Mouse (Mus musculus) small intestine, adult 2 months (tissue): Measurements from ENCODE around the gene Cd79b. TPM values are rescaled to one million over a fixed set of nuclear protein-coding genes. Genes with fewer than 3 reads are reported as not detected.

Source experiments
- H3K27ac ChIP-seq: fragments of 200-500 bp; 2 replicates; pipeline ENCODE4 v1.5.1; 2012; ENCODE audit warnings: low read depth, low read length, control low read depth, inconsistent platforms; ENCODE audit not compliant: insufficient read depth
- H3K27me3 ChIP-seq: fragments of 200-500 bp; 2 replicates; pipeline ENCODE4 v1.6.1; 2012; ENCODE audit warnings: mild to moderate bottlenecking, moderate library complexity, low read length, inconsistent platforms; ENCODE audit not compliant: control insufficient read depth, insufficient read depth
- H3K36me3 ChIP-seq: fragments of 200-500 bp; 2 replicates; pipeline ENCODE4 v1.6.1; 2012; ENCODE audit warnings: mild to moderate bottlenecking, low read length, control low read depth, inconsistent platforms; ENCODE audit not compliant: control insufficient read depth, insufficient read depth
- H3K4me1 ChIP-seq: fragments of 200-500 bp; 2 replicates; pipeline ENCODE4 v1.6.1; 2012; ENCODE audit warnings: low read length, inconsistent platforms, mixed read lengths; ENCODE audit not compliant: control insufficient read depth, insufficient read depth, insufficient read length
- H3K4me3 ChIP-seq: fragments of 200-500 bp; 2 replicates; pipeline ENCODE4 v1.5.1; 2012; ENCODE audit warnings: low read depth, mild to moderate bottlenecking, control low read depth, inconsistent platforms, low read length, moderate library complexity
- CTCF ChIP-seq: fragments of 200-500 bp; IDR thresholded peaks from 2 replicates; pipeline ENCODE4 v1.5.1; 2012; ENCODE audit warnings: low read depth, mild to moderate bottlenecking, control low read depth, inconsistent platforms, low read length, moderate library complexity, mixed read lengths; ENCODE audit not compliant: insufficient replicate concordance, insufficient read length; ENCODE audit errors: extremely low read depth
- POLR2A ChIP-seq: fragments of 200-500 bp; IDR thresholded peaks from 2 replicates; pipeline ENCODE4 v1.6.1; 2012; ENCODE audit warnings: low read depth, mild to moderate bottlenecking, control low read depth, inconsistent platforms, low read length, moderate library complexity
- WGBS: fragments of 180-500 bp; shearing (Covaris S2); methylation state at CpG from one replicate; pipeline ENCODE4 v1.1.7; 2018; 5-methylcytosine and 5-hydroxymethylcytosine counted together
- polyA plus RNA-seq: library from polyadenylated mRNA; depleted of rRNA; stranded (reverse); fragments of >200 nt; gene quantifications from 2 replicates; pipeline ENCODE4 v1.2.3, GENCODE M21; 2012

The Cd79b gene
- polyA plus RNA-seq, 1 experiment, result 21.2 TPM

GRCm38 (mm10) chr11:106286206-106286605 lies 28.4 kb downstream of the Cd79b start:
- H3K4me3 ChIP-seq, result no peak overlapping the region
- 77% methylated on average over 7 of the region's 7 CpGs for WGBS
- no peaks in the 10 kb centered on the region for H3K4me1 ChIP-seq
- H3K27ac ChIP-seq, result no peak overlapping the region
- TF ChIP-seq CTCF, result no peak
- no peak for TF ChIP-seq POLR2A
- H3K36me3 ChIP-seq, result no peaks in the 10 kb centered on the region
- H3K27me3 ChIP-seq, result no peaks in the 10 kb centered on the region

GRCm38 (mm10) chr11:106284126-106284525 lies 30.4 kb downstream of the Cd79b start:
- no peak for TF ChIP-seq CTCF
- no peak for TF ChIP-seq POLR2A
- Histone ChIP-seq H3K36me3 (no peaks in the 10 kb centered on the region), H3K27me3 (no peaks in the 10 kb centered on the region), H3K4me3 (no peak overlapping the region), H3K27ac (no peak overlapping the region), H3K4me1 (no peaks in the 10 kb centered on the region)
- 69% methylated on average over 8 of the region's 8 CpGs for WGBS

- Histone ChIP-seq H3K27ac (no peak overlapping the region), H3K36me3 (no peaks in the 10 kb centered on the region), H3K4me3 (no peak overlapping the region), H3K27me3 (no peaks in the 10 kb centered on the region), H3K4me1 (no peaks in the 10 kb centered on the region)
- 83% methylated on average over 4 of the region's 4 CpGs for WGBS
- TF ChIP-seq POLR2A (no peak), CTCF (no peak)
These were observed 31.2 kb downstream of the Cd79b start for GRCm38 (mm10) chr11:106283371-106283770.

DNA sequence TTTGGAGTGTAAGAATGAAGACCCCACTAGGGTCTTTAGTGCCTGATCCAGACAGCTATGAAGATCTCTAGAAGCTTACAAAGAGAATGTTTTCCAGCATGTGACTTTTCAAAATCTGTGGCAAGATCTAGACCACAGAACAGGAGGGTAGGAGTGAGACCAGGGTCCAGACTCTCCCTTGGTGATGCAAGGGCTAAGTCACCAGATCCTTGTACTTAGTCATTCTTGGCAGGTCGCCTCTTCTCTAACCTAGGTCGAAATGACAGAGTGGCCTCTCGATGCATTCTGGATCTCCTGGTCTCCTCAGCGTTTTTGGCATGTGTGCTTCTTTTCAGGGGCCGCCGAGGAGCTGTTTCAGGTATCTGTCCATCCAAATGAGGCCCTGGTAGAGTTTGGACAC lies 32.1 kb downstream of the Cd79b start:
- H3K36me3 ChIP-seq, result no peaks in the 10 kb centered on the region
- H3K27ac ChIP-seq, result no peak overlapping the region
- H3K4me1 ChIP-seq, result no peaks in the 10 kb centered on the region
- TF ChIP-seq POLR2A (no peak), CTCF (no peak)
- no peak overlapping the region for H3K4me3 ChIP-seq
- WGBS, result 78% methylated on average over 6 of the region's 6 CpGs
- no peaks in the 10 kb centered on the region for H3K27me3 ChIP-seq

DNA sequence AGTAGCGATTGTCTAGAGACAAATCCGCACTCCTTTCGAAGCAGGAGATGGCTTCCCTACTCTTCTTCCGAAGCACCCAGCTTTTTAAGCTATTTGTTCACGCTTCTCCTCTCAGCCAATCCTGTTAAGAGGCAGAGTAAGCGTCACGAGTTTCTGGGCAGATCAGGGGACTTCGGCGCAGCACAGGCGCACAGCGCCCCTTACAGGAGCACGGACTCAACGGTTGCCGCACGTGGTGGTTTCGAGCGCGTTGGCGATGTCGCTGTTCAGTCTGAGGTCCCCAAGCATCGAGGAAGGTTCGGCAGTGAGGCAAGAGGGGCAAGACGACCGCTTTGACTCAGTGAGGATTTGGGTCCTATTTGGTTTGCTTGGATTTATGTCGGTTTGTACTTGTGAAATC lies 38.1 kb downstream of the Cd79b start, which contains the start of gene Tcam1:
Tcam1 (plus strand) TSS at position 219 of the 400 bp plus-strand sequence.
- Histone ChIP-seq H3K27ac (no peak within 1 kb of the TSS), H3K4me1 (peaks cover 13% of the 10 kb centered on the region), H3K27me3 (no peaks in the 10 kb centered on the region), H3K4me3 (no peak within 1 kb of the TSS; the same call in 1 of the 2 replicates), H3K36me3 (no peaks in the 10 kb centered on the region)
- peak; percentile 88 for TF ChIP-seq CTCF
- no peak for TF ChIP-seq POLR2A
- 3% methylated on average over 25 of the region's 25 CpGs for WGBS

GRCm38 (mm10) chr11:106274971-106275411 lies 39.6 kb downstream of the Cd79b start:
- 52% methylated on average over 7 of the region's 7 CpGs for WGBS
- no peak overlapping the region for H3K27ac ChIP-seq
- no peaks in the 10 kb centered on the region for H3K36me3 ChIP-seq

GRCm38 (mm10) chr11:106274374-106274773 lies 40.2 kb downstream of the Cd79b start:
- Histone ChIP-seq H3K4me1 (peaks cover 22% of the 10 kb centered on the region), H3K27me3 (no peaks in the 10 kb centered on the region), H3K27ac (no peak overlapping the region), H3K36me3 (no peaks in the 10 kb centered on the region), H3K4me3 (no peak overlapping the region)
- no peak for TF ChIP-seq POLR2A
- no peak for TF ChIP-seq CTCF
- WGBS, result 90% methylated on average over 1 of the region's 1 CpGs

More at GRCm38 (mm10) chr11:106274971-106275411, 39.6 kb downstream of the Cd79b start:
- H3K4me3 ChIP-seq, result no peak overlapping the region
- TF ChIP-seq CTCF (no peak), POLR2A (no peak)
- H3K27me3 ChIP-seq, result no peaks in the 10 kb centered on the region
- peaks cover 21% of the 10 kb centered on the region for H3K4me1 ChIP-seq
